Mouse (Mus musculus) embryonic facial prominence, embryonic 13.5 days (tissue): ENCODE measurements around the gene Jade1. TPM values are rescaled to one million over a fixed set of nuclear protein-coding genes. Genes with fewer than 3 reads are reported as not detected.

Experiments used
- ATAC-seq: fragments of 200-750 bp; cut with Nextera tagmentation; 2 replicates; pipeline ENCODE4 v1.8.0; 2017; ENCODE audit warnings: low read depth; ENCODE audit not compliant: insufficient number of reproducible peaks, insufficient read depth, low FRiP score, low TSS enrichment
- H3K27ac ChIP-seq: fragments of 300-500 bp; sonication (generic); 2 replicates; pipeline ENCODE4 v1.5.1; 2015; ENCODE audit warnings: moderate library complexity, mild to moderate bottlenecking, inconsistent platforms
- H3K27me3 ChIP-seq: fragments of 300-500 bp; sonication (generic); 2 replicates; pipeline ENCODE4 v1.6.1; 2015; ENCODE audit warnings: mild to moderate bottlenecking, inconsistent platforms
- H3K36me3 ChIP-seq: fragments of 300-500 bp; sonication (generic); 2 replicates; pipeline ENCODE4 v1.6.1; 2015; ENCODE audit warnings: mild to moderate bottlenecking, inconsistent platforms
- H3K4me1 ChIP-seq: fragments of 300-500 bp; sonication (generic); 2 replicates; pipeline ENCODE4 v1.6.1; 2015; ENCODE audit warnings: inconsistent platforms
- H3K4me2 ChIP-seq: fragments of 300-500 bp; sonication (generic); 2 replicates; pipeline ENCODE4 v1.6.1; 2015; ENCODE audit warnings: moderate library complexity, mild to moderate bottlenecking, inconsistent platforms
- H3K4me3 ChIP-seq: fragments of 300-500 bp; sonication (generic); 2 replicates; pipeline ENCODE4 v1.5.1; 2015; ENCODE audit warnings: mild to moderate bottlenecking, inconsistent platforms
- H3K9ac ChIP-seq: fragments of 300-500 bp; sonication (generic); 2 replicates; pipeline ENCODE4 v1.6.1; 2015; ENCODE audit warnings: mild to moderate bottlenecking, inconsistent platforms
- H3K9me3 ChIP-seq: fragments of 300-500 bp; sonication (generic); 2 replicates; pipeline ENCODE4 v1.6.1; 2016; ENCODE audit warnings: inconsistent platforms
- WGBS: fragments of 180-500 bp; shearing (Covaris S2); methylation state at CpG from one replicate; pipeline ENCODE4 v1.1.7; 2015; ENCODE audit warnings: mixed read lengths; 5-methylcytosine and 5-hydroxymethylcytosine counted together
- polyA plus RNA-seq: library from polyadenylated mRNA; unstranded; fragments of >200 nt; fragmentation: Nextera tagmentation; extraction: Ambion mirVana; gene quantifications from 2 replicates; pipeline ENCODE4 v1.2.1, GENCODE M21; 2015

Jade1 gene
- polyA plus RNA-seq, 1 experiment from 2014 or later: 8.7 TPM

GRCm38 (mm10) chr3:41552777-41553548 is 2.6 kb upstream of the Jade1 start:
- H3K4me2 ChIP-seq: no peak overlapping the region
- no peak for ATAC-seq
- no peaks in the 10 kb centered on the region for H3K36me3 ChIP-seq
- H3K4me3 ChIP-seq: no peak overlapping the region
- no peaks in the 10 kb centered on the region for H3K27me3 ChIP-seq
- H3K4me1 ChIP-seq: no peaks in the 10 kb centered on the region
- WGBS: 74% methylated on average over 11 of the region's 11 CpGs
- H3K9me3 ChIP-seq: no peaks in the 10 kb centered on the region
- no peak overlapping the region for H3K27ac ChIP-seq
- no peak overlapping the region for H3K9ac ChIP-seq

- no peaks in the 10 kb centered on the region for H3K36me3 ChIP-seq
- H3K27ac ChIP-seq: no peak overlapping the region
- no peaks in the 10 kb centered on the region for H3K27me3 ChIP-seq
- no peak overlapping the region for H3K4me2 ChIP-seq
- no peaks in the 10 kb centered on the region for H3K9me3 ChIP-seq
- no peak for ATAC-seq
- H3K4me3 ChIP-seq: no peak overlapping the region
- 83% methylated on average over 4 of the region's 4 CpGs for whole genome bisulfite sequencing
- H3K4me1 ChIP-seq: no peaks in the 10 kb centered on the region
- H3K9ac ChIP-seq: no peak overlapping the region
Observed at GRCm38 (mm10) chr3:41553681-41554080, 1.9 kb upstream of the Jade1 start.

GRCm38 (mm10) chr3:41554480-41555475 is 753 bp upstream of the Jade1 start:
- Histone ChIP-seq H3K27ac (no peak overlapping the region), H3K36me3 (no peaks in the 10 kb centered on the region), H3K9me3 (no peaks in the 10 kb centered on the region), H3K9ac (no peak overlapping the region), H3K27me3 (no peaks in the 10 kb centered on the region), H3K4me2 (no peak overlapping the region), H3K4me3 (no peak overlapping the region), H3K4me1 (no peaks in the 10 kb centered on the region)
- 91% methylated on average over 24 of the region's 24 CpGs for WGBS
- ATAC-seq: no peak

- no peak overlapping the region for H3K4me2 ChIP-seq
- no peaks in the 10 kb centered on the region for H3K27me3 ChIP-seq
- WGBS: 89% methylated on average over 9 of the region's 11 CpGs
- no peak overlapping the region for H3K9ac ChIP-seq
- H3K4me1 ChIP-seq: no peaks in the 10 kb centered on the region
- no peak for ATAC-seq
- no peaks in the 10 kb centered on the region for H3K36me3 ChIP-seq
- no peak overlapping the region for H3K4me3 ChIP-seq
- no peaks in the 10 kb centered on the region for H3K9me3 ChIP-seq
- no peak overlapping the region for H3K27ac ChIP-seq
Observed at GRCm38 (mm10) chr3:41556451-41557266, 1.1 kb downstream of the Jade1 start.

- 90% methylated on average over 19 of the region's 19 CpGs for WGBS
- no peaks in the 10 kb centered on the region for H3K27me3 ChIP-seq
- ATAC-seq: no peak
- H3K4me2 ChIP-seq: no peak overlapping the region
- no peaks in the 10 kb centered on the region for H3K36me3 ChIP-seq
- no peaks in the 10 kb centered on the region for H3K9me3 ChIP-seq
- H3K4me3 ChIP-seq: no peak overlapping the region
- no peak overlapping the region for H3K27ac ChIP-seq
- H3K9ac ChIP-seq: no peak overlapping the region
- H3K4me1 ChIP-seq: no peaks in the 10 kb centered on the region
Observed at GRCm38 (mm10) chr3:41557267-41557995, 1.9 kb downstream of the Jade1 start.

GRCm38 (mm10) chr3:41560489-41560888 is 5.0 kb downstream of the Jade1 start:
- H3K36me3 ChIP-seq: no peaks in the 10 kb centered on the region
- H3K4me2 ChIP-seq: no peak overlapping the region
- H3K9me3 ChIP-seq: no peaks in the 10 kb centered on the region
- no peak overlapping the region for H3K27ac ChIP-seq
- H3K4me3 ChIP-seq: no peak overlapping the region
- 85% methylated on average over 6 of the region's 6 CpGs for WGBS
- H3K9ac ChIP-seq: no peak overlapping the region
- H3K4me1 ChIP-seq: 0 out of 2 replicates have a peak, but pooled peaks cover 7% of the 10 kb centered on the region
- no peaks in the 10 kb centered on the region for H3K27me3 ChIP-seq
- no peak for ATAC-seq

GRCm38 (mm10) chr3:41561787-41562186 is 6.3 kb downstream of the Jade1 start:
- no peak overlapping the region for H3K27ac ChIP-seq

GRCm38 (mm10) chr3:41563211-41563931 is 7.8 kb downstream of the Jade1 start:
- no peaks in the 10 kb centered on the region for H3K36me3 ChIP-seq
- H3K27me3 ChIP-seq: no peaks in the 10 kb centered on the region
- no peaks in the 10 kb centered on the region for H3K9me3 ChIP-seq
- H3K4me1 ChIP-seq: peaks cover 12% of the 10 kb centered on the region
- under 1% methylated on average over 81 of the region's 81 CpGs for WGBS
- peak overlapping the region; percentile 73 for H3K4me3 ChIP-seq
- peak; percentile 73 for ATAC-seq
- peak overlapping the region; percentile 79 for H3K9ac ChIP-seq
- H3K27ac ChIP-seq: peak overlapping the region; percentile 88
- peak overlapping the region; percentile 99 for H3K4me2 ChIP-seq

More at GRCm38 (mm10) chr3:41561787-41562186, 6.3 kb downstream of the Jade1 start:
- ATAC-seq: no peak
- Histone ChIP-seq H3K9ac (no peak overlapping the region), H3K27me3 (no peaks in the 10 kb centered on the region), H3K4me3 (no peak overlapping the region), H3K4me1 (peaks cover 12% of the 10 kb centered on the region), H3K4me2 (no peak overlapping the region), H3K9me3 (no peaks in the 10 kb centered on the region), H3K36me3 (no peaks in the 10 kb centered on the region)
- 89% methylated on average over 5 of the region's 5 CpGs for WGBS

- Histone ChIP-seq H3K4me2 (peak overlapping the region; percentile 99), H3K27me3 (no peaks in the 10 kb centered on the region), H3K9me3 (no peaks in the 10 kb centered on the region), H3K4me3 (peak overlapping the region; percentile 73), H3K4me1 (peaks cover 12% of the 10 kb centered on the region), H3K9ac (peak overlapping the region; percentile 79), H3K36me3 (no peaks in the 10 kb centered on the region), H3K27ac (peak overlapping the region; percentile 88)
- ATAC-seq: no peak
- under 1% methylated on average over 7 of the region's 7 CpGs for WGBS
Observed at GRCm38 (mm10) chr3:41563997-41564396, 8.5 kb downstream of the Jade1 start.

- WGBS: under 1% methylated on average over 40 of the region's 60 CpGs
- H3K9ac ChIP-seq: peak overlapping the region; percentile 79
- H3K4me2 ChIP-seq: peak overlapping the region; percentile 99
- H3K36me3 ChIP-seq: no peaks in the 10 kb centered on the region
- peak; percentile 46 for ATAC-seq
- H3K4me3 ChIP-seq: peak overlapping the region; percentile 73
- H3K4me1 ChIP-seq: peaks cover 12% of the 10 kb centered on the region
- peak overlapping the region; percentile 88 for H3K27ac ChIP-seq
- no peaks in the 10 kb centered on the region for H3K27me3 ChIP-seq
- no peaks in the 10 kb centered on the region for H3K9me3 ChIP-seq
Observed at GRCm38 (mm10) chr3:41564471-41565213, 9.1 kb downstream of the Jade1 start.
